Mouse (Mus musculus): ENCODE results near the gene Hnrnpll. TPM values are rescaled to one million over a fixed set of nuclear protein-coding genes. Genes with fewer than 3 reads are reported as not detected.

Gene Hnrnpll
- polyA plus RNA-seq, 2 experiments: 58.0 to 71.4 TPM

DNA sequence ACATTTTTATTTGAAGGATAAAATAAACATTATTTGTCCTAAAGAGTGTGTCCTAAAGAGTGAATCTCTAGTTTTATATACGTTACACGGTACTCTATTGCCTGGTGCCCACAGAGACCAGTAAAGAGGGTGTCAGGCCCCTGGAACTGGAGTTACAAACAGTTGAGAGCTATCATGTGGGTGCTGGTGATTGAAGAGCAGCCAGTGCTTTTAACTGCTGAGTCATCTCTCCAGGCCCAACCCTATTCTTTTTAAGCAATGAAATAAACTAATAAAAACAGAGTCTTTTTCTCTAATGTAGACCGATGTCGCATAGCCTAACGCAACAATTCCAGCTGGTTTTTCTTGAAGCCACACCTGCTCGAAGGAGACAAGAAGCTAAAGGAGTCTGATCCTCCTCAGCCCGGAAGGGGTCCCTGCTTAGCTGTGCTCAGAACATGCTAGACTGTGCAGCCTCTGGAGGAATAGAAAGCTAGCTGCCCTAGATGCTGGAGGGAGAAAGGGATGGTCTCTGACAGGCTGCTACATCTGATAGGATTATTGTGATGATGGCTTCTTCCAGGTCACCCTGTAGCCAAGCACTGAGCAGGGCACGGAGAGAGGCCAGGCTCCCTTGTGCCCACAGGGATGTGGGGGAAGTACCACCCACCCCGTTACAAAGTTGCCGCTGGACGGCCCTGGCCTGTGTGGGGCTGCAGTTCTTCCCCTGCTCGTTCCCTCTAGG is 80.2 kb downstream of the Hnrnpll start:
- Histone ChIP-seq H3K27me3 (ENCODE audit: control insufficient read depth, insufficient read depth, low read length) (no peaks in the 10 kb centered on the region), H3K4me3 (replicated peaks; ENCODE audit: low read length) (no peak overlapping the region), H3K9ac (ENCODE audit: low read depth, low read length, severe bottlenecking) (no peak overlapping the region), H3K9me3 (ENCODE audit: control insufficient read depth, low read length) (no peaks in the 10 kb centered on the region), H3K4me1 (ENCODE audit: control insufficient read depth, insufficient read depth, low read length) (peaks cover 36% of the 10 kb centered on the region), H3K36me3 (ENCODE audit: control insufficient read depth, insufficient read depth, low read length) (no peaks in the 10 kb centered on the region), H3K27ac (replicated peaks; ENCODE audit: low read depth, low read length) (no peak overlapping the region), H3K4me2 (replicated peaks; ENCODE audit: low read depth, low read length, severe bottlenecking) (peak overlapping the region; percentile 33)
- ATAC-seq (ENCODE audit: low FRiP score, low read depth): no peak
- no peak for DNase-seq (ENCODE audit: low spot score)
- WGBS: 30% methylated on average over 10 of the region's 12 CpGs
- TF ChIP-seq POLR2A (IDR thresholded peaks at IDR 0.05; ENCODE audit: borderline replicate concordance, extremely low read depth, insufficient read depth, insufficient read length): no peak

GRCm38 (mm10) chr17:79981348-79981747 is 80.8 kb downstream of the Hnrnpll start:
- ATAC-seq (ENCODE audit: low FRiP score, low read depth): no peak

DNA sequence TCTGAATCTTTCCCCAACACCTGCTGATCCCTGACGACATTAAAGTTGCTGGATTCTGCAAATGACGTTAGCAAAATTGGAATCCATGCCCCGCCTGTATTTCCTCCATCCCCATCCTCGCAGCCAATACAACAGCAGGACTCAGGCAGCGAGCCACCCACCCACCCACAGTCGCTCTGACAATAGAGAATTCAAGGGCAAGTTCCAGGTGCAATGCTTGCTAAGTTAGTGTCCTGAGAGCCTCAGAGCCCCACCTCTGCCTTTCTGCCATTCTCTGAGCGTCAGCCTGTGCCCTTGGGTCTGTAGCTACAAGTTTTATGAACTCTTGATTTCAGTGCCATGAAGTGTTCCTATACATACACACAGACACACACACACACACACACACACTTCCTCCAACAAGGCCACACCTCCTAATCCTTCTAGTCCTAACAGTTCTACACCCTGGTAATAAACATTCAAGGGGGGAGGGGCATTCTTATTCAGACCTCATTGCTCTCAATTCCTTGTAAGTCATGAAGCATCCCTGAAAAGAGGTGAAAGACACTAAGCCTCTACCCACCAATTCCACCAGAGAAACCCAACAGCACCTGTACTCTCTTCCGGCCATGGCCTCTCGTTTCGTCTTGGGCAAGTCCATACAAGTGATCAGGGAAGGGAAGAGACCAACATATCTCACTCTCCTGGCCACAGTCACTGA is 81.6 kb downstream of the Hnrnpll start:
- Histone ChIP-seq H3K4me2 (replicated peaks; ENCODE audit: low read depth, low read length, severe bottlenecking) (no peak overlapping the region), H3K27me3 (ENCODE audit: control insufficient read depth, insufficient read depth, low read length) (no peaks in the 10 kb centered on the region), H3K9ac (ENCODE audit: low read depth, low read length, severe bottlenecking) (no peak overlapping the region), H3K4me1 (ENCODE audit: control insufficient read depth, insufficient read depth, low read length) (peaks cover 46% of the 10 kb centered on the region), H3K27ac (replicated peaks; ENCODE audit: low read depth, low read length) (no peak overlapping the region), H3K9me3 (ENCODE audit: control insufficient read depth, low read length) (no peaks in the 10 kb centered on the region), H3K36me3 (ENCODE audit: control insufficient read depth, insufficient read depth, low read length) (no peaks in the 10 kb centered on the region), H3K4me3 (replicated peaks; ENCODE audit: low read length) (no peak overlapping the region)
- no peak for TF ChIP-seq POLR2A (IDR thresholded peaks at IDR 0.05; ENCODE audit: borderline replicate concordance, extremely low read depth, insufficient read depth, insufficient read length)
- no peak for ATAC-seq (ENCODE audit: low FRiP score, low read depth)
- no peak for DNase-seq (ENCODE audit: low spot score)
- WGBS: 65% methylated on average over 10 of the region's 10 CpGs

More at GRCm38 (mm10) chr17:79981348-79981747, 80.8 kb downstream of the Hnrnpll start:
- Histone ChIP-seq H3K36me3 (ENCODE audit: control insufficient read depth, insufficient read depth, low read length) (no peaks in the 10 kb centered on the region), H3K4me1 (ENCODE audit: control insufficient read depth, insufficient read depth, low read length) (peaks cover 41% of the 10 kb centered on the region), H3K4me2 (replicated peaks; ENCODE audit: low read depth, low read length, severe bottlenecking) (no peak overlapping the region), H3K9me3 (ENCODE audit: control insufficient read depth, low read length) (no peaks in the 10 kb centered on the region), H3K9ac (ENCODE audit: low read depth, low read length, severe bottlenecking) (no peak overlapping the region), H3K27ac (replicated peaks; ENCODE audit: low read depth, low read length) (no peak overlapping the region), H3K4me3 (replicated peaks; ENCODE audit: low read length) (no peak overlapping the region), H3K27me3 (ENCODE audit: control insufficient read depth, insufficient read depth, low read length) (no peaks in the 10 kb centered on the region)
- no peak for DNase-seq (ENCODE audit: low spot score)
- 59% methylated on average over 6 of the region's 6 CpGs for WGBS
- TF ChIP-seq POLR2A (IDR thresholded peaks at IDR 0.05; ENCODE audit: borderline replicate concordance, extremely low read depth, insufficient read depth, insufficient read length): no peak

Other genes with a start within 250 kb of the Hnrnpll start
- 21.7 and 25.9 TPM in 2 replicates for gene Atl2, start 166.2 kb downstream of the Hnrnpll start, polyA plus RNA-seq (2012; rRNA removed)
- 26.1 and 28.8 TPM in 2 replicates for gene Atl2, start 166.2 kb downstream of the Hnrnpll start, polyA plus RNA-seq (2014; fragmentation: Nextera tagmentation; extraction: Ambion mirVana)
- gene Galm, start 65.1 kb upstream of the Hnrnpll start, polyA plus RNA-seq (2012; rRNA removed): 11.7 and 12.1 TPM in 2 replicates
- gene Galm, start 65.1 kb upstream of the Hnrnpll start, polyA plus RNA-seq (2014; fragmentation: Nextera tagmentation; extraction: Ambion mirVana): 13.7 and 13.8 TPM in 2 replicates
- gene Srsf7, start 145.0 kb upstream of the Hnrnpll start, polyA plus RNA-seq (2012; rRNA removed): 363 and 429 TPM in 2 replicates
- 577 and 588 TPM in 2 replicates for gene Srsf7, start 145.0 kb upstream of the Hnrnpll start, polyA plus RNA-seq (2014; fragmentation: Nextera tagmentation; extraction: Ambion mirVana)
- gene Ttc39d, start 145.1 kb upstream of the Hnrnpll start, polyA plus RNA-seq (2012; rRNA removed): 0.03 and 0.11 TPM in 2 replicates
- not detected in 2 replicates for gene Ttc39d, start 145.1 kb upstream of the Hnrnpll start, polyA plus RNA-seq (2014; fragmentation: Nextera tagmentation; extraction: Ambion mirVana)
- gene Gemin6, start 162.1 kb upstream of the Hnrnpll start, polyA plus RNA-seq (2012; rRNA removed): 10.8 and 16.7 TPM in 2 replicates
- 30.8 and 34.7 TPM in 2 replicates for gene Gemin6, start 162.1 kb upstream of the Hnrnpll start, polyA plus RNA-seq (2014; fragmentation: Nextera tagmentation; extraction: Ambion mirVana)
- gene Morn2, start 227.9 kb upstream of the Hnrnpll start, polyA plus RNA-seq (2012; rRNA removed): 6.5 and 11.8 TPM in 2 replicates
- gene Morn2, start 227.9 kb upstream of the Hnrnpll start, polyA plus RNA-seq (2014; fragmentation: Nextera tagmentation; extraction: Ambion mirVana): 19.3 and 21.1 TPM in 2 replicates
- 41.7 and 45.2 TPM in 2 replicates for gene Dhx57, start 228.1 kb upstream of the Hnrnpll start, polyA plus RNA-seq (2012; rRNA removed)
- 21.1 and 25.2 TPM in 2 replicates for gene Dhx57, start 228.1 kb upstream of the Hnrnpll start, polyA plus RNA-seq (2014; fragmentation: Nextera tagmentation; extraction: Ambion mirVana)
- 0.85 and 1.1 TPM in 2 replicates for gene Arhgef33, start 245.1 kb upstream of the Hnrnpll start, polyA plus RNA-seq (2012; rRNA removed)
- 1.4 and 2.6 TPM in 2 replicates for gene Arhgef33, start 245.1 kb upstream of the Hnrnpll start, polyA plus RNA-seq (2014; fragmentation: Nextera tagmentation; extraction: Ambion mirVana)